17 mouse cellular contexts compared by ENCODE assay signal in the genomic region with DNA sequence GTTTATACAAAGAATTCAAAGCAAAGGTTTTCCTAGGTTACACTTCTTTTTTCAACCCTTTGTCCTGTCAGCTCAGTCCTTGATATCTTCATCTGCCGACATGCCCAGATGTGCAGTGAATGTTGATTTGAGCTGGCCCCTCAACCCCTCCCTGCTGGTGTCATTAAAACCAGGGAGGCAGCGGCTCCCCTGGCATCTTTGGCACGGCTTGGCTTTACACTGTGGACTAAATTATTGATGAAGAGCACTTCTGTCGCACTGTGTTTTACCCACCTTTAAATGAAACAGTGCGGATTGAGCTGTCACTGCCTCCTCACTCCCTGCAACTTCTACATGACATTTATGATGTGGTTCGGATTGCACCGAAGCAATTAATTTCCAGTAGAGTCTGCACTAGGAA.
DNase-seq lines count a peak whose midpoint lies in the region; ATAC-seq and TF ChIP-seq lines count a peak whose summit lies in the region.
"Had no signal": no experiment of that assay in that cellular context is flagged by ENCODE, and none has a peak within 500 bp of the region (broad histone marks: within the 10 kb centered on the region; RNA-seq: fewer than 3 reads in every experiment).

No protein-coding gene starts in this region.

- WGBS in hindbrain, embryonic 13.5 days, result 36% methylated on average over 7 of the region's 7 CpGs
- WGBS in midbrain, embryonic 15.5 days, result 22% methylated on average over 7 of the region's 7 CpGs
- 12% methylated on average over 7 of the region's 7 CpGs for WGBS in cerebellum, adult 2 months

- no peaks in the 10 kb centered on the region for H3K27me3 ChIP-seq in hindbrain, embryonic 13.5 days
- H3K27me3 ChIP-seq in midbrain, embryonic 15.5 days (replicated peaks), result no peaks in the 10 kb centered on the region
- no peaks in the 10 kb centered on the region for H3K27me3 ChIP-seq in cerebellum, adult 2 months (ENCODE audit: control insufficient read depth, insufficient read depth, low read length)
- H3K27me3 ChIP-seq: embryonic facial prominence, embryonic 13.5 days; kidney, embryonic 15.5 days had no signal

- H3K4me3 ChIP-seq in layer of hippocampus, adult 2 months, result no peak overlapping the region
- no peak overlapping the region for H3K4me3 ChIP-seq in hindbrain, embryonic 13.5 days
- H3K4me3 ChIP-seq in midbrain, embryonic 15.5 days, result no peak overlapping the region
- no peak overlapping the region for H3K4me3 ChIP-seq in cerebellum, adult 2 months (replicated peaks; ENCODE audit: insufficient read depth, low read depth, low read length)
- H3K4me3 ChIP-seq: embryonic facial prominence, embryonic 13.5 days; kidney, embryonic 15.5 days; limb, embryonic 10.5 days had no signal

- no peaks in the 10 kb centered on the region for H3K36me3 ChIP-seq in hindbrain, embryonic 13.5 days
- no peaks in the 10 kb centered on the region for H3K36me3 ChIP-seq in midbrain, embryonic 15.5 days (replicated peaks)
- H3K36me3 ChIP-seq: embryonic facial prominence, embryonic 13.5 days; kidney, embryonic 15.5 days; limb, embryonic 10.5 days had no signal

- TF ChIP-seq POLR2A in cerebellum, adult 2 months (IDR thresholded peaks at IDR 0.05; ENCODE audit: borderline replicate concordance, insufficient read depth, low read length), result no peak

- peak overlapping the region; percentile 43 for H3K27ac ChIP-seq in layer of hippocampus, adult 2 months
- peak overlapping the region; percentile 60 for H3K27ac ChIP-seq in hindbrain, embryonic 13.5 days
- peak overlapping the region; percentile 17; the same call in 1 of the 2 replicates for H3K27ac ChIP-seq in midbrain, embryonic 15.5 days
- no peak overlapping the region for H3K27ac ChIP-seq in cerebellum, adult 2 months (ENCODE audit: insufficient read depth, low read length)
- H3K27ac ChIP-seq: embryonic facial prominence, embryonic 13.5 days; kidney, embryonic 15.5 days; limb, embryonic 10.5 days had no signal

- DNase-seq in layer of hippocampus, adult 2 months (ENCODE audit: low spot score in 2 of 2), result no peak
- no peak for DNase-seq in layer of hippocampus, adult 8-10 months (ENCODE audit: low spot score in 2 of 2)
- DNase-seq in kidney, adult 11 months, result no peak
- no peak for DNase-seq in cerebellum, adult 2 months
- DNase-seq: cerebellum, postnatal 36 days; heart, postnatal 14 days; lung, adult 2 months; lung, postnatal 36 days had no signal

- TF ChIP-seq CTCF in layer of hippocampus, adult 2 months (conservative IDR thresholded peaks at IDR 0.05), result no peak
- TF ChIP-seq CTCF in cerebellum, adult 2 months (IDR thresholded peaks at IDR 0.05; ENCODE audit: borderline replicate concordance, insufficient read depth, low read depth, low read length), result no peak

- peak; percentile 83 for ATAC-seq in hindbrain, embryonic 13.5 days (ENCODE audit: low FRiP score)
- ATAC-seq in midbrain, embryonic 15.5 days (replicated peaks), result peak; percentile 95
- ATAC-seq in frontal cortex, adult (ENCODE audit: low TSS enrichment), result no peak
- ATAC-seq: Patski had no signal

- peak overlapping the region; percentile 18 for H3K4me2 ChIP-seq in hindbrain, embryonic 13.5 days
- peak overlapping the region; percentile 26 for H3K4me2 ChIP-seq in midbrain, embryonic 15.5 days
- H3K4me2 ChIP-seq: embryonic facial prominence, embryonic 13.5 days; heart, embryonic 11.5 days; kidney, embryonic 15.5 days; liver, embryonic 11.5 days had no signal

- H3K4me1 ChIP-seq in hindbrain, embryonic 13.5 days (replicated peaks), result 0 out of 2 replicates have a peak, but pooled peaks cover 8% of the 10 kb centered on the region
- H3K4me1 ChIP-seq in midbrain, embryonic 15.5 days, result no peaks in the 10 kb centered on the region
- H3K4me1 ChIP-seq in cerebellum, adult 2 months (ENCODE audit: control insufficient read depth, insufficient read depth, low read length), result no peaks in the 10 kb centered on the region
- H3K4me1 ChIP-seq: embryonic facial prominence, embryonic 13.5 days; kidney, embryonic 15.5 days; limb, embryonic 10.5 days had no signal

- H3K9ac ChIP-seq in hindbrain, embryonic 13.5 days, result no peak overlapping the region
- H3K9ac ChIP-seq in midbrain, embryonic 15.5 days, result no peak overlapping the region
- H3K9ac ChIP-seq: embryonic facial prominence, embryonic 13.5 days; kidney, embryonic 15.5 days had no signal

- no peaks in the 10 kb centered on the region for H3K9me3 ChIP-seq in hindbrain, embryonic 13.5 days
- H3K9me3 ChIP-seq in midbrain, embryonic 15.5 days, result no peaks in the 10 kb centered on the region
- H3K9me3 ChIP-seq: embryonic facial prominence, embryonic 13.5 days; kidney, embryonic 15.5 days; limb, embryonic 10.5 days had no signal
